Comparison of ENCODE assay signal across 12 mouse cellular contexts in genomic region chr14:26651901-26652300, GRCm38 (mm10). TPM values are rescaled to one million over a fixed set of nuclear protein-coding genes. Genes with fewer than 3 reads are reported as not detected.
DNase-seq lines count a peak whose midpoint lies in the region; ATAC-seq and TF ChIP-seq lines count a peak whose summit lies in the region.
"Had no signal": no experiment of that assay in that cellular context is flagged by ENCODE, and none has a peak within 500 bp of the region (broad histone marks: within the 10 kb centered on the region; RNA-seq: fewer than 3 reads in every experiment).

No protein-coding gene starts in this region.

- no peak overlapping the region for H3K4me2 ChIP-seq in kidney, postnatal 0 days (ENCODE audit: low read length)
- H3K4me2 ChIP-seq in kidney, embryonic 16.5 days (replicated peaks; ENCODE audit: low read depth, low read length): no peak overlapping the region
- H3K4me2 ChIP-seq: liver, embryonic 13.5 days had no signal

- H3K9me3 ChIP-seq in kidney, postnatal 0 days (replicated peaks; ENCODE audit: low read length): no peaks in the 10 kb centered on the region
- no peaks in the 10 kb centered on the region for H3K9me3 ChIP-seq in kidney, embryonic 16.5 days (ENCODE audit: low read length)
- H3K9me3 ChIP-seq: liver, embryonic 13.5 days had no signal

- H3K27me3 ChIP-seq in kidney, postnatal 0 days (ENCODE audit: insufficient read depth, low read length): no peaks in the 10 kb centered on the region
- H3K27me3 ChIP-seq in kidney, embryonic 16.5 days (ENCODE audit: insufficient read depth, low read length): no peaks in the 10 kb centered on the region
- H3K27me3 ChIP-seq: liver, embryonic 13.5 days had no signal

- no peak overlapping the region for H3K4me3 ChIP-seq in kidney, postnatal 0 days (replicated peaks; ENCODE audit: low read depth, low read length)
- H3K4me3 ChIP-seq in kidney, embryonic 16.5 days (ENCODE audit: low read length): no peak overlapping the region
- H3K4me3 ChIP-seq: liver, embryonic 13.5 days had no signal

- peak; percentile 61 for TF ChIP-seq CTCF in kidney, postnatal 0 days (IDR thresholded peaks at IDR 0.05; ENCODE audit: low read depth)

- H3K27ac ChIP-seq in kidney, postnatal 0 days: no peak overlapping the region
- H3K27ac ChIP-seq in kidney, embryonic 16.5 days (ENCODE audit: low read length): no peak overlapping the region
- H3K27ac ChIP-seq: liver, embryonic 13.5 days had no signal

- peaks cover 45% of the 10 kb centered on the region for H3K36me3 ChIP-seq in kidney, postnatal 0 days (ENCODE audit: insufficient read depth, low read length)
- H3K36me3 ChIP-seq in kidney, embryonic 16.5 days (ENCODE audit: insufficient read depth, low read length): peaks cover 38% of the 10 kb centered on the region

- DNase-seq in kidney, postnatal 0 days (ENCODE audit: low spot score): peak; percentile 33
- DNase-seq in B cell, adult 2 months: peak; percentile 48 to 54
- DNase-seq in MN1 (ENCODE audit: low spot score): peak; percentile 38
- DNase-seq in spleen, postnatal 14 days (ENCODE audit: low spot score in 2 of 2): no peak
- DNase-seq in cerebellum, adult 11 months: no peak
- DNase-seq in right cerebral cortex, adult 18-20 months: no peak
- DNase-seq: cerebellum, adult 18-20 months; heart, postnatal 36 days; liver, embryonic 13.5 days had no signal

- no peaks in the 10 kb centered on the region for H3K4me1 ChIP-seq in kidney, postnatal 0 days (replicated peaks; ENCODE audit: insufficient read depth, low read length)
- no peaks in the 10 kb centered on the region for H3K4me1 ChIP-seq in kidney, embryonic 16.5 days (ENCODE audit: insufficient read depth, low read length)
- H3K4me1 ChIP-seq: liver, embryonic 13.5 days had no signal

- H3K9ac ChIP-seq in kidney, postnatal 0 days (ENCODE audit: low read depth, low read length): no peak overlapping the region
- H3K9ac ChIP-seq in kidney, embryonic 16.5 days (replicated peaks; ENCODE audit: low read length): no peak overlapping the region
- H3K9ac ChIP-seq: liver, embryonic 13.5 days had no signal

- ATAC-seq in kidney, postnatal 0 days (replicated peaks; ENCODE audit: low FRiP score, low read depth): no peak
- ATAC-seq in kidney, embryonic 16.5 days (ENCODE audit: low FRiP score, low TSS enrichment): no peak
- peak; percentile 54 for ATAC-seq in inflammation-experienced regulatory T-cells, adult 6 months
- ATAC-seq: forebrain, embryonic 16.5 days had no signal

RNA-seq across cellular contexts. Expression of gene Arf4, which starts 14.0 kb away (rescaled TPM):
- 519 and 548 TPM in 2 replicates for polyA plus RNA-seq in kidney, postnatal 0 days (2015; fragmentation: Nextera tagmentation; extraction: Ambion mirVana)
- polyA plus RNA-seq in kidney, embryonic 16.5 days (2015; fragmentation: Nextera tagmentation; extraction: Ambion mirVana): 589 and 630 TPM in 2 replicates
- polyA plus RNA-seq in inflammation-experienced regulatory T-cells, adult 6 months (2017; shearing (Covaris generic)): 100 to 1,000 TPM; 244 to 322 (median 274) TPM

RNA-seq across cellular contexts. Expression of gene Pde12, which starts 17.8 kb away (rescaled TPM):
- polyA plus RNA-seq in kidney, postnatal 0 days (2015; fragmentation: Nextera tagmentation; extraction: Ambion mirVana): 8.8 and 9.2 TPM in 2 replicates
- 10.4 and 10.6 TPM in 2 replicates for polyA plus RNA-seq in kidney, embryonic 16.5 days (2015; fragmentation: Nextera tagmentation; extraction: Ambion mirVana)
- polyA plus RNA-seq in inflammation-experienced regulatory T-cells, adult 6 months (2017; shearing (Covaris generic)): 1 to 10 TPM; 3.5 to 5.6 (median 5.2) TPM

RNA-seq across cellular contexts. Expression of gene Dnah12, which starts 41.2 kb away (rescaled TPM):
- 0.26 and 0.41 TPM in 2 replicates for polyA plus RNA-seq in kidney, postnatal 0 days (2015; fragmentation: Nextera tagmentation; extraction: Ambion mirVana)
- polyA plus RNA-seq in kidney, embryonic 16.5 days (2015; fragmentation: Nextera tagmentation; extraction: Ambion mirVana): 0.14 and 0.21 TPM in 2 replicates
- polyA plus RNA-seq in inflammation-experienced regulatory T-cells, adult 6 months (2017; shearing (Covaris generic)): under 1 TPM in 2 of 3 experiments, not detected in 1; 0.04 to 0.06 TPM

Comparison
In these comparisons a context has a peak if more than half of its experiments do, and no peak if none do; other contexts are left out.
1. DNase-seq: peak in kidney, postnatal 0 days (single experiment), B cell, adult 2 months (2 of 2) and MN1 (single experiment); none in spleen, postnatal 14 days (0 of 2), cerebellum, adult 11 months (single experiment) and right cerebral cortex, adult 18-20 months (single experiment).